Mouse (Mus musculus): Measurements from ENCODE around the gene Ap5s1. TPM values are rescaled to one million over a fixed set of nuclear protein-coding genes. Genes with fewer than 3 reads are reported as not detected.

Gene Ap5s1
- total and polyA plus RNA-seq, 3 experiments: 9.1 to 22.5 (median 9.9) TPM

DNA sequence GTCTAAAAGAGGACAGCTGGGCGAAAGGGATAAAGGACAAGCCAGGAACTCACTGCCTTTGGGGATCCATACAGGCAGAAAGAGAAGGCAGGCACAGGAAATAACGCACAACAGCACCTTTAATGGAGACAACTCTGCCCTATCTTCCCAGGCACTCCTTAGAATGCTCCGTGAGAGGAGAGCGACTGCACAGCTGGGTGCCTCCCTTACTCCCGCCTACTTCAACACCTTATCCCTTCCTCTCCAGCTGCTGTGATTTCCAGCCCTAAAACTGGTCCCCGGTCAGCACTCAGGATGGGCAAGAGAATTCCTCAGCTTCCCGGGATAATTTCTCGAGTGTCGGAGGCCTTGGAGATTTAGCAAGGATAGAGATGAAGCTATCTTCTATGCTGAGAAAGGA lies 35.9 kb upstream of the Ap5s1 start:
- in situ Hi-C loops (cut with MboI; ENCODE audit: low pct_ligation_motif_present, low pct_unique_long_range_greater_than_20kb, low sequenced_read_pairs) (no loop called here), dilution Hi-C loops (cut with MboI; ENCODE audit: extremely low pct_ligation_motif_present, extremely low pct_unique_long_range_greater_than_20kb, low sequenced_read_pairs) (no loop called here)
- no peak overlapping the region for H3K4me3 ChIP-seq (replicated peaks in 1 of 3; ENCODE audit: low read depth in 2 of 3, low read length in 2 of 3, poor library complexity in 1 of 3)
- no peaks in the 10 kb centered on the region for H3K79me2 ChIP-seq (replicated peaks; ENCODE audit: control insufficient read depth, extremely low read depth, insufficient read depth, poor library complexity, severe bottlenecking)
- no peak for TF ChIP-seq GABPA (IDR thresholded peaks at IDR 0.05; ENCODE audit: insufficient replicate concordance, low read depth, low read length)
- no peak for DNase-seq (ENCODE audit: extremely low read depth)
- peaks cover 2 to 11% of the 10 kb centered on the region in 2 experiments; a peak in 1 of 4 replicates for H3K4me1 ChIP-seq (ENCODE audit: control insufficient read depth in 1 of 2, insufficient read depth in 2 of 2)
- no peak overlapping the region for H3K27ac ChIP-seq (ENCODE audit: insufficient read depth, low read depth)
- H3K9me3 ChIP-seq (replicated peaks; ENCODE audit: low read length): peaks cover 3% of the 10 kb centered on the region
- no peak overlapping the region for H3K9ac ChIP-seq (ENCODE audit: insufficient read depth, low read depth)
- H3K36me3 ChIP-seq (replicated peaks in 1 of 2; ENCODE audit: control insufficient read depth in 1 of 2, insufficient read depth in 1 of 2, low read length in 1 of 2): peaks cover 0 to 4% of the 10 kb centered on the region in 2 experiments
- H3K27me3 ChIP-seq (replicated peaks): no peaks in the 10 kb centered on the region
- H3K4me2 ChIP-seq (ENCODE audit: insufficient read depth, low read depth, poor library complexity, severe bottlenecking): no peak overlapping the region

DNA sequence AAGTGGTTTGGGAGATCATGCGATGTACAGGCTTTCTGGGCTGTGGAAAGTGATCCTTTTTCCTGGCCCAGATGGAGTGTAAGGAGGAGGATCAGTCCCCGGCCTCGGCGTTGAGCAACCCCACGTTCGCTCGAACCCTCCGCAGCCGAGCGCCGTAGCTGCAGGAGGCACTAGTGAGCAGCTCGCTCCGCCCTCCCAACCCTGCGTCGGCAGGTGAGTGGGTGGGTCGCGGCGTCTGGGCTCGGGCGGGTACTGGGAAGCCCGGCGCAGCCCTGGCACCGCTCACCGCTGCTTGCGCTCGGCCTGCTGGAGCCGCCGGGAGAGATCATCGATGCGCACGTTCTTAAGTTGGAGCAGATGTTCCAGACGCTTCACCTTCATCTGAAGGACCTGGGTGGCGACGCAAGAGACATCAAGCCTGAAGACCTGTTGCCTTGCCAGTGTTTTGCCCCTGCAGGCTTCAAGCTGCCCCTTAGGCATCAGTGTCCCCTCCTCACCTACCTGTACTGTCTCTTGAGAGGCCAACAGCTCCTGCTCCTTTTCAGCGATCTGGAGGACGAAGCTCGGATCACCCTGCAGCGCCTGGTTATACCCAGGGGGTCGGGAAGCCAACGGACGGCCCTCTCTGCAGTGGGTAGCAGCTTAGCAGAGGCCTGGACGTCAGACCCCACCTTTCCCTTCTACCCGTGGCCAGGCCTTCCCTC lies 35.3 kb upstream of the Ap5s1 start:
- TF ChIP-seq MXI1 (IDR thresholded peaks at IDR 0.05; ENCODE audit: low read depth, low read length): no peak
- no peak for TF ChIP-seq NRF1 (IDR thresholded peaks at IDR 0.05; ENCODE audit: low read depth, low read length)
- TF ChIP-seq ZKSCAN1 (IDR thresholded peaks at IDR 0.05; ENCODE audit: borderline replicate concordance, low read depth, low read length): no peak
- TF ChIP-seq USF2 (conservative IDR thresholded peaks at IDR 0.05; ENCODE audit: low read depth, low read length): no peak
- peaks cover 3% of the 10 kb centered on the region for H3K9me3 ChIP-seq (replicated peaks; ENCODE audit: low read length)
- no peak for DNase-seq (ENCODE audit: extremely low read depth)
- H3K4me3 ChIP-seq (replicated peaks in 1 of 3; ENCODE audit: low read depth in 2 of 3, low read length in 2 of 3, poor library complexity in 1 of 3): no peak overlapping the region
- peaks cover 2 to 6% of the 10 kb centered on the region in 2 experiments; a peak in 1 of 4 replicates for H3K4me1 ChIP-seq (ENCODE audit: control insufficient read depth in 1 of 2, insufficient read depth in 2 of 2)
- H3K4me2 ChIP-seq (ENCODE audit: insufficient read depth, low read depth, poor library complexity, severe bottlenecking): no peak overlapping the region
- in situ Hi-C loops (cut with MboI; ENCODE audit: low pct_ligation_motif_present, low pct_unique_long_range_greater_than_20kb, low sequenced_read_pairs): no loop called here
- H3K36me3 ChIP-seq (replicated peaks in 1 of 2; ENCODE audit: control insufficient read depth in 1 of 2, insufficient read depth in 1 of 2, low read length in 1 of 2): peaks cover 0 to 5% of the 10 kb centered on the region in 2 experiments
- H3K27ac ChIP-seq (ENCODE audit: insufficient read depth, low read depth): no peak overlapping the region
- no peak overlapping the region for H3K9ac ChIP-seq (ENCODE audit: insufficient read depth, low read depth)
- dilution Hi-C loops (cut with MboI; ENCODE audit: extremely low pct_ligation_motif_present, extremely low pct_unique_long_range_greater_than_20kb, low sequenced_read_pairs): no loop called here
- no peaks in the 10 kb centered on the region for H3K27me3 ChIP-seq (replicated peaks)
- no peaks in the 10 kb centered on the region for H3K79me2 ChIP-seq (replicated peaks; ENCODE audit: control insufficient read depth, extremely low read depth, insufficient read depth, poor library complexity, severe bottlenecking)

DNA sequence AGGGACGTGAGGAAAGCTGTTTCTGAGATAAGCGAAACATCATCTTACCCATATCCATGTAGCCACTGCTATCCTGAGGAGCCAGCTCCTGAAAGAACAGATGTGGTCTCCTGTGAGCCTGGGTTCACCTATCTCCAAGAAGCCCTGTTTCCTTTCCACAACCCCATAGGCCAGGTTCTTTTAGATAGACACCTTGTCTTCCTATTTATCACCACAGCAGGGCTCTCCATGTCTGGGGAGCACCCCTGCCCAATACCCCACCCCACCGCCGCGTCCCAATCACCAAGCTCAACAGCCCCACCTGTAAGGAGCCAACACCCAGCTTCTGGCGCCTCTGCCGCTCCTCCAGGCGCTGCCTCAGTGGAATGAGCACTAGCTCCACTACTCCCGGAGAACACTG lies 34.6 kb upstream of the Ap5s1 start:
- peaks cover 2 to 6% of the 10 kb centered on the region in 2 experiments; a peak in 1 of 4 replicates for H3K4me1 ChIP-seq (ENCODE audit: control insufficient read depth in 1 of 2, insufficient read depth in 2 of 2)
- no peak for TF ChIP-seq BHLHE40 (IDR thresholded peaks at IDR 0.05; ENCODE audit: low read depth, low read length)
- TF ChIP-seq ZNF384 (IDR thresholded peaks at IDR 0.05; ENCODE audit: low read depth, low read length): no peak
- no peak for TF ChIP-seq SIN3A (IDR thresholded peaks at IDR 0.05; ENCODE audit: low read length)
- TF ChIP-seq CHD2 (IDR thresholded peaks at IDR 0.05; ENCODE audit: low read length): no peak
- no peak for TF ChIP-seq UBTF (IDR thresholded peaks at IDR 0.05; ENCODE audit: low read depth, low read length)
- no peak for TF ChIP-seq JUN (IDR thresholded peaks at IDR 0.05; ENCODE audit: insufficient read depth, low read depth, low read length)
- no peak for TF ChIP-seq USF1 (IDR thresholded peaks at IDR 0.05; ENCODE audit: low read depth, low read length)
- no peak for TF ChIP-seq ZMIZ1 (IDR thresholded peaks at IDR 0.05; ENCODE audit: low read depth, low read length)
- TF ChIP-seq IRF4 (IDR thresholded peaks at IDR 0.05; ENCODE audit: low read depth, low read length): no peak
- TF ChIP-seq TBP (conservative IDR thresholded peaks at IDR 0.05; ENCODE audit: low read depth, low read length): no peak
- no peak for TF ChIP-seq GABPA (IDR thresholded peaks at IDR 0.05; ENCODE audit: insufficient replicate concordance, low read depth, low read length)
- TF ChIP-seq ETS1 (conservative IDR thresholded peaks at IDR 0.05; ENCODE audit: low read depth, low read length): no peak
- no peak for TF ChIP-seq MXI1 (IDR thresholded peaks at IDR 0.05; ENCODE audit: low read depth, low read length)
- TF ChIP-seq JUND (conservative IDR thresholded peaks at IDR 0.05; ENCODE audit: low read depth, low read length): no peak
- TF ChIP-seq POLR2A (IDR thresholded peaks at IDR 0.05; ENCODE audit: low read depth, low read length): no peak
- no peak for TF ChIP-seq ELF1 (IDR thresholded peaks at IDR 0.05; ENCODE audit: low read depth, low read length)
- TF ChIP-seq MAFK (IDR thresholded peaks at IDR 0.05; ENCODE audit: insufficient replicate concordance, low read length): no peak
- no peak for TF ChIP-seq RAD21 (IDR thresholded peaks at IDR 0.05; ENCODE audit: low read depth, low read length)
- TF ChIP-seq NRF1 (IDR thresholded peaks at IDR 0.05; ENCODE audit: low read depth, low read length): no peak
- no peak for TF ChIP-seq USF2 (conservative IDR thresholded peaks at IDR 0.05; ENCODE audit: low read depth, low read length)
- H3K9me3 ChIP-seq (replicated peaks; ENCODE audit: low read length): peaks cover under 1% of the 10 kb centered on the region
- in situ Hi-C loops (cut with MboI; ENCODE audit: low pct_ligation_motif_present, low pct_unique_long_range_greater_than_20kb, low sequenced_read_pairs): no loop called here
- H3K9ac ChIP-seq (ENCODE audit: insufficient read depth, low read depth): no peak overlapping the region
- H3K27ac ChIP-seq (ENCODE audit: insufficient read depth, low read depth): no peak overlapping the region
- no peaks in the 10 kb centered on the region for H3K79me2 ChIP-seq (replicated peaks; ENCODE audit: control insufficient read depth, extremely low read depth, insufficient read depth, poor library complexity, severe bottlenecking)
- dilution Hi-C loops (cut with MboI; ENCODE audit: extremely low pct_ligation_motif_present, extremely low pct_unique_long_range_greater_than_20kb, low sequenced_read_pairs): no loop called here
- H3K27me3 ChIP-seq (replicated peaks): no peaks in the 10 kb centered on the region
- peaks cover 0 to 10% of the 10 kb centered on the region in 2 experiments for H3K36me3 ChIP-seq (replicated peaks in 1 of 2; ENCODE audit: control insufficient read depth in 1 of 2, insufficient read depth in 1 of 2, low read length in 1 of 2)
- H3K4me2 ChIP-seq (ENCODE audit: insufficient read depth, low read depth, poor library complexity, severe bottlenecking): no peak overlapping the region
- H3K4me3 ChIP-seq (replicated peaks in 1 of 3; ENCODE audit: low read depth in 2 of 3, low read length in 2 of 3, poor library complexity in 1 of 3): no peak overlapping the region
- DNase-seq (ENCODE audit: extremely low read depth): no peak

Measured in CH12.LX (cell line).